Mouse (Mus musculus) embryonic facial prominence, embryonic 13.5 days (tissue): Measurements from ENCODE around the gene Lrch1. TPM values are rescaled to one million over a fixed set of nuclear protein-coding genes. Genes with fewer than 3 reads are reported as not detected.

Source experiments
- ATAC-seq: fragments of 200-750 bp; cut with Nextera tagmentation; 2 replicates; pipeline ENCODE4 v1.8.0; 2017; ENCODE audit warnings: low read depth; ENCODE audit not compliant: insufficient number of reproducible peaks, insufficient read depth, low FRiP score, low TSS enrichment
- H3K27ac ChIP-seq: fragments of 300-500 bp; sonication (generic); 2 replicates; pipeline ENCODE4 v1.5.1; 2015; ENCODE audit warnings: moderate library complexity, mild to moderate bottlenecking, inconsistent platforms
- H3K27me3 ChIP-seq: fragments of 300-500 bp; sonication (generic); 2 replicates; pipeline ENCODE4 v1.6.1; 2015; ENCODE audit warnings: mild to moderate bottlenecking, inconsistent platforms
- H3K36me3 ChIP-seq: fragments of 300-500 bp; sonication (generic); 2 replicates; pipeline ENCODE4 v1.6.1; 2015; ENCODE audit warnings: mild to moderate bottlenecking, inconsistent platforms
- H3K4me1 ChIP-seq: fragments of 300-500 bp; sonication (generic); 2 replicates; pipeline ENCODE4 v1.6.1; 2015; ENCODE audit warnings: inconsistent platforms
- H3K4me2 ChIP-seq: fragments of 300-500 bp; sonication (generic); 2 replicates; pipeline ENCODE4 v1.6.1; 2015; ENCODE audit warnings: moderate library complexity, mild to moderate bottlenecking, inconsistent platforms
- H3K4me3 ChIP-seq: fragments of 300-500 bp; sonication (generic); 2 replicates; pipeline ENCODE4 v1.5.1; 2015; ENCODE audit warnings: mild to moderate bottlenecking, inconsistent platforms
- H3K9ac ChIP-seq: fragments of 300-500 bp; sonication (generic); 2 replicates; pipeline ENCODE4 v1.6.1; 2015; ENCODE audit warnings: mild to moderate bottlenecking, inconsistent platforms
- H3K9me3 ChIP-seq: fragments of 300-500 bp; sonication (generic); 2 replicates; pipeline ENCODE4 v1.6.1; 2016; ENCODE audit warnings: inconsistent platforms
- WGBS: fragments of 180-500 bp; shearing (Covaris S2); methylation state at CpG from one replicate; pipeline ENCODE4 v1.1.7; 2015; ENCODE audit warnings: mixed read lengths; 5-methylcytosine and 5-hydroxymethylcytosine counted together
- polyA plus RNA-seq: library from polyadenylated mRNA; unstranded; fragments of >200 nt; fragmentation: Nextera tagmentation; extraction: Ambion mirVana; gene quantifications from 2 replicates; pipeline ENCODE4 v1.2.1, GENCODE M21; 2015

Gene Lrch1
- polyA plus RNA-seq, 1 experiment from 2014 or later, result 16.8 TPM

- Histone ChIP-seq H3K36me3 (no peaks in the 10 kb centered on the region), H3K27ac (peak overlapping the region; percentile 94), H3K9me3 (no peaks in the 10 kb centered on the region), H3K27me3 (no peaks in the 10 kb centered on the region), H3K4me3 (peak overlapping the region; percentile 77), H3K4me2 (peak overlapping the region; percentile 67), H3K4me1 (peaks cover 30% of the 10 kb centered on the region), H3K9ac (peak overlapping the region; percentile 91)
- no peak; the same call in 1 of the 2 replicates for ATAC-seq
- WGBS, result 3% methylated on average over 13 of the region's 13 CpGs
Measured at GRCm38 (mm10) chr14:74946321-74946750, 1.3 kb downstream of the Lrch1 start.

- Histone ChIP-seq H3K27ac (peak overlapping the region; percentile 94; the same call in 1 of the 2 replicates), H3K27me3 (no peaks in the 10 kb centered on the region), H3K4me1 (peaks cover 30% of the 10 kb centered on the region), H3K9me3 (no peaks in the 10 kb centered on the region), H3K4me2 (peak overlapping the region; percentile 67), H3K36me3 (no peaks in the 10 kb centered on the region), H3K9ac (peak overlapping the region; percentile 91; the same call in 1 of the 2 replicates), H3K4me3 (peak overlapping the region; percentile 77)
- ATAC-seq, result no peak
- WGBS, result 76% methylated on average over 11 of the region's 11 CpGs
Measured at GRCm38 (mm10) chr14:74945266-74946215, 2.1 kb downstream of the Lrch1 start.

DNA sequence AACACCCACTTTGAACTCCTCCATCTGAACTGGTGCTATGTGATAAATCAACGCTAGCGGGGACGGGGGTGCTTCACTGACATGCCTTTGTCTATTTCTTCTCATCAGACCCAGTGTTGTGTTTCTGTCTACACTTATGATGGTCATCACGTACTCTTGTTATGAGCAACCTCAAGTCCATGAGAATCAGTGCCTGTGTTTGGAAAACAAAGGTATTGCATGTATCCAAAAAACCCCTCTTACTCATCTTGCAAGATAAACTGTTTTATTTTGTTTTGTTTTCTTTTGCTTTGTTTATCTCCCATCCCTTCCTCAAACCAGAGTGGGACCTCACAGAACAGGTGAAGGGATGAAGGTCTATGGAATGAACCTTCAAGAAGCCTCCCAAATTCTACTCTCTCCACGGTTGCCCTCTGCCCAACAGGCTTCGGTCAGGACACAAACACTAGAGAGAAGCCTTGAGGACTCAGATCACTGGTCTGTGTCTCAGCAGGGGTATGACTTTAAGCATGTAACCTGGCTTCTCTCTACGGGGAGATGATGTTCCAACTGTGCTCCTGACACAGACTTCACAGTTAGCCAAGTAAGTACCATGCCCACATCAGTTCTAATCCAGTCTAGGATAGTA lies 3.4 kb downstream of the Lrch1 start:
- H3K36me3 ChIP-seq, result no peaks in the 10 kb centered on the region
- H3K4me1 ChIP-seq, result peaks cover 32% of the 10 kb centered on the region
- no peaks in the 10 kb centered on the region for H3K27me3 ChIP-seq
- 94% methylated on average over 7 of the region's 7 CpGs for WGBS
- no peaks in the 10 kb centered on the region for H3K9me3 ChIP-seq
- no peak overlapping the region for H3K4me3 ChIP-seq
- no peak overlapping the region for H3K4me2 ChIP-seq
- no peak overlapping the region for H3K9ac ChIP-seq
- no peak for ATAC-seq
- H3K27ac ChIP-seq, result no peak overlapping the region

GRCm38 (mm10) chr14:74943581-74944117 lies 4.0 kb downstream of the Lrch1 start:
- Histone ChIP-seq H3K27me3 (no peaks in the 10 kb centered on the region), H3K9me3 (no peaks in the 10 kb centered on the region), H3K27ac (no peak overlapping the region), H3K4me1 (peaks cover 34% of the 10 kb centered on the region), H3K4me3 (no peak overlapping the region), H3K9ac (no peak overlapping the region), H3K4me2 (no peak overlapping the region), H3K36me3 (no peaks in the 10 kb centered on the region)
- 91% methylated on average over 6 of the region's 6 CpGs for WGBS
- no peak for ATAC-seq

GRCm38 (mm10) chr14:74943024-74943423 lies 4.7 kb downstream of the Lrch1 start:
- H3K4me2 ChIP-seq, result no peak overlapping the region
- H3K4me1 ChIP-seq, result peaks cover 36% of the 10 kb centered on the region
- H3K36me3 ChIP-seq, result no peaks in the 10 kb centered on the region
- H3K4me3 ChIP-seq, result no peak overlapping the region
- WGBS, result 78% methylated on average over 8 of the region's 8 CpGs
- ATAC-seq, result no peak
- H3K27ac ChIP-seq, result no peak overlapping the region
- no peaks in the 10 kb centered on the region for H3K9me3 ChIP-seq
- H3K9ac ChIP-seq, result no peak overlapping the region
- H3K27me3 ChIP-seq, result no peaks in the 10 kb centered on the region

DNA sequence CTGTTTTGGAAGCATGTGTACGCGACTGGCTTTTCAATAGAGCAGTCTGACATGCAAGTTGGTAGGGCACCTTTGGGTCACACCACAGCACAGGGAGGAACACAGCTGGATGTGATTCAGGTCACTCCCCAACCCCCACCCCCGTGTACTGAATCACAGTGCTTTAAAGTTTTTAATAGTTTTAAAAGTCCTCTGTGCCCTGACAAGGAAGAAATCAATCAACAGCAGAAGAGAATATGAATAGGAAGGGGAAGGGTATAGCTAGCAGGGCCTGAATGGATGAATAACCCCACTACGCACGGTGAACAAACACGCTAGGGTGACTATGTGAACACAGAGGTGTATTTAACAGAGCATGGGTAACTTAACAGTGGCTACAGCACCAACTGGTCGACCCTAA lies 6.1 kb downstream of the Lrch1 start:
- H3K36me3 ChIP-seq, result no peaks in the 10 kb centered on the region
- no peak overlapping the region for H3K27ac ChIP-seq
- peaks cover 36% of the 10 kb centered on the region for H3K4me1 ChIP-seq
- H3K9me3 ChIP-seq, result no peaks in the 10 kb centered on the region
- ATAC-seq, result no peak
- no peak overlapping the region for H3K9ac ChIP-seq
- H3K27me3 ChIP-seq, result no peaks in the 10 kb centered on the region
- 79% methylated on average over 7 of the region's 7 CpGs for WGBS
- no peak overlapping the region for H3K4me3 ChIP-seq
- no peak overlapping the region for H3K4me2 ChIP-seq

DNA sequence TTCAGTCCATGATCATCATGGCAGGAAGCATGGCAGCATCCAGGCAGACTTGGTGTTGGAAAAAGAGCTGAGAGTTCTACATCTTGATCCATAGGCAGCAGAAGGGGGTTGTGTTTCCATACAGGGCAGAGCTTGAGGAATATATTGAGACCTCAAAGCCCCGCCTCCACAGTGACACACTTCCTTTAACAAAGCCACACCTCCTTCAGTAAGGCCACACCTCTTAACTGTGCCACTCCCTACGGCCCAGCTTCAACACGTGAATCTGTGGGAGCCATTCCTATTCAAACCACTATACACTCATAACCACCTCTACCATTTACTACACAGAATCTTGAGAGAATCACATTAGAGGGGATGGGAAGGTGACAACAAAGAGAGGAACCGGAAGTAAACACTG lies 6.9 kb downstream of the Lrch1 start:
- no peak overlapping the region for H3K4me2 ChIP-seq
- H3K36me3 ChIP-seq, result no peaks in the 10 kb centered on the region
- no peak for ATAC-seq
- H3K9ac ChIP-seq, result no peak overlapping the region
- no peaks in the 10 kb centered on the region for H3K9me3 ChIP-seq
- no peaks in the 10 kb centered on the region for H3K27me3 ChIP-seq
- H3K4me1 ChIP-seq, result peaks cover 31% of the 10 kb centered on the region
- no peak overlapping the region for H3K27ac ChIP-seq
- WGBS, result 92% methylated on average over 4 of the region's 4 CpGs
- H3K4me3 ChIP-seq, result no peak overlapping the region

DNA sequence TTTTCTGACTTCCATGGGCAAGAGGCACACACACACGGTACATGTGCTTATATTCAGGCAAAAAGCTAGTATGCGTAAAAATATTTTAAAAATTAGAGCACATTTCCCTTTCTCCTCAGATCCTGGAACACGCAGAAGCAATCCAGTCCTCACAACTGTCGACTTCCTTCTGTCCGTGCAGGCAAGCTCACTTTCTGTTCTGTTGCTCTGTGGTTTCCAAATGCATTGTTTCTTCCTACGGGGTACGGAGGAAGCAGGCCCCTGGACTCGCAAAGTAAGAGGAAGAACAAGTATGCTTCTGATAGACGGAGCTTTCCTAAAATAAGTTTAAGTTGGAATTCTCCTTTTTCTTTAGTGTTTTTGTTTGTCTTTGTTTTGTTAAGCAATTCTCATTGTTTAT lies 8.3 kb downstream of the Lrch1 start:
- Histone ChIP-seq H3K4me1 (peaks cover 20% of the 10 kb centered on the region), H3K4me2 (no peak overlapping the region), H3K27me3 (no peaks in the 10 kb centered on the region), H3K27ac (0 out of 2 replicates have a peak overlapping the region, but pooled peaks have one; percentile 16), H3K9ac (no peak overlapping the region), H3K9me3 (no peaks in the 10 kb centered on the region), H3K4me3 (no peak overlapping the region), H3K36me3 (no peaks in the 10 kb centered on the region)
- WGBS, result 63% methylated on average over 9 of the region's 9 CpGs
- ATAC-seq, result no peak

GRCm38 (mm10) chr14:74938896-74939295 lies 8.8 kb downstream of the Lrch1 start:
- ATAC-seq, result no peak
- H3K36me3 ChIP-seq, result no peaks in the 10 kb centered on the region
- H3K4me2 ChIP-seq, result no peak overlapping the region
- no peaks in the 10 kb centered on the region for H3K9me3 ChIP-seq
- no peaks in the 10 kb centered on the region for H3K27me3 ChIP-seq
- H3K4me1 ChIP-seq, result peaks cover 24% of the 10 kb centered on the region
- WGBS, result 72% methylated on average over 3 of the region's 3 CpGs
- H3K27ac ChIP-seq, result 0 out of 2 replicates have a peak overlapping the region, but pooled peaks have one; percentile 16
- no peak overlapping the region for H3K9ac ChIP-seq
- H3K4me3 ChIP-seq, result no peak overlapping the region

DNA sequence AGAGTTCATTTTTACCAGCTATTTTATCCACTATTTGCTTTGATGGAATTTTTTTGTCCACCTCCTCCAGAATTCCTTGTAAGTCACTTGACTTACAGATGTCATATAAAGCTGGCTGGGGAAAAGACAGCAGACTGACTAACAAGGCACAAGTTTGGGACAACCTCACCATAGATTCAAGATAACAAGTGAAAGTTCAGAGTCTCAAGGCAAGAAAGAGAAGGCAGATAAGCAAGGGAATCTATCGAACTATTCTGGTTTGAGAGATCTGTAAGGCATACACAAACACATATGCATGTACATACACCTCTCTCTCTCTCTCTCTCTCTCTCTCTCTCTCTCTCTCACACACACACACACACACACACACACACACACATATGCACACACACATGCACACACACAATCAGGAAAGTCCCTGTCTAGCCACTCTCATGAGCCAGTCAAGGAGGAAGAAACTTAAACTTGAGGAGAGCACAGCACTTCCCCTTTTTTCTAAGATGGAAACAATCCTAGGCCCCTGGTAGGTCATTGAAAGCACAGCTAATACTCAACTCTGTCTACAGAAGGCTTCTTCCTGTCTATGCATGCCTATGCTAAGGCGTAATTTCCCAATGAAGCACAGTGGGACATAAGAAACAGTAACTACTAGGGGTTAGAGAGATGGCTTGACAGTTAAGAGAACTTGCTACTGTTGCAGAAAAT lies 11.0 kb downstream of the Lrch1 start:
- WGBS, result 93% methylated on average over 2 of the region's 2 CpGs
- Histone ChIP-seq H3K9ac (no peak overlapping the region), H3K9me3 (no peaks in the 10 kb centered on the region), H3K4me2 (no peak overlapping the region), H3K27ac (no peak overlapping the region), H3K36me3 (peaks cover 6% of the 10 kb centered on the region; the same call in 1 of the 2 replicates), H3K4me3 (no peak overlapping the region), H3K27me3 (no peaks in the 10 kb centered on the region), H3K4me1 (peaks cover 18% of the 10 kb centered on the region)
- no peak for ATAC-seq

- Histone ChIP-seq H3K27ac (no peak overlapping the region), H3K4me3 (no peak overlapping the region), H3K36me3 (peaks cover 6% of the 10 kb centered on the region; the same call in 1 of the 2 replicates), H3K4me1 (peaks cover 18% of the 10 kb centered on the region), H3K9ac (no peak overlapping the region), H3K4me2 (no peak overlapping the region), H3K9me3 (no peaks in the 10 kb centered on the region), H3K27me3 (no peaks in the 10 kb centered on the region)
- 92% methylated on average over 6 of the region's 6 CpGs for WGBS
- no peak for ATAC-seq
Measured at GRCm38 (mm10) chr14:74935111-74935510, 12.6 kb downstream of the Lrch1 start.
